Mouse (Mus musculus) neutrophil, adult 59 days (primary cell): ENCODE results near the gene Oasl2. TPM values are rescaled to one million over a fixed set of nuclear protein-coding genes. Genes with fewer than 3 reads are reported as not detected.

Experiments used
- total RNA-seq, 2 experiments: library from RNA; stranded (reverse); gene quantifications; 1 replicate in 1 of 2; 2 replicates in 1 of 2; pipeline ENCODE4 v1.2.4; 2023

The Oasl2 gene
- 10 to 100 TPM; 10.8 to 14.4 TPM for total RNA-seq

GRCm38 (mm10) chr5:114896688-114897373, at the start of gene Oasl2:
Gene Oasl2, plus strand, starts transcription at chr5:114896936.

GRCm38 (mm10) chr5:114853364-114853763, 43.4 kb upstream of the Oasl2 start, which contains the start of gene 4930519G04Rik:
Gene 4930519G04Rik, plus strand, starts transcription at chr5:114853664.

DNA sequence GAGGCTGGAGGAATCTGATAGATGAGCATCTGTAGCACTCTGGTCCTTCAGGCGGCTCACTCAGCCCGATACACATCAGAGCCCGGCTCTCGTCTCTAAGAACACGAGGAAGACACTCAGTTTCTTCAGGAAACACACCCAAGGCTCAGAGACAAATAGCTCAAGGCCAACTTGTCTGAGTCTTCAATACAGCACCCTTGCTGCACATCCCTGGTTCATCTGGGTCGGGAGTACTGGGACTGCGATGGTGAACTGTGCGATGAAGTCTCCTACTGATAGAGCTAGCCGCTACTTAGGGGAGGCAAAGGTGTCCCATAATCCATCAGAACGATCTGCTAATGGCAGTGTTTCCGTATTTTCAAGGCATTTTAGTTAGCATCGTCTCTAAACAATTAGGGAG, 38.2 kb upstream of the Oasl2 start, which contains the start of gene Gm9936:
Gm9936 (minus strand) TSS at position 101 of the 400 bp plus-strand sequence.

DNA sequence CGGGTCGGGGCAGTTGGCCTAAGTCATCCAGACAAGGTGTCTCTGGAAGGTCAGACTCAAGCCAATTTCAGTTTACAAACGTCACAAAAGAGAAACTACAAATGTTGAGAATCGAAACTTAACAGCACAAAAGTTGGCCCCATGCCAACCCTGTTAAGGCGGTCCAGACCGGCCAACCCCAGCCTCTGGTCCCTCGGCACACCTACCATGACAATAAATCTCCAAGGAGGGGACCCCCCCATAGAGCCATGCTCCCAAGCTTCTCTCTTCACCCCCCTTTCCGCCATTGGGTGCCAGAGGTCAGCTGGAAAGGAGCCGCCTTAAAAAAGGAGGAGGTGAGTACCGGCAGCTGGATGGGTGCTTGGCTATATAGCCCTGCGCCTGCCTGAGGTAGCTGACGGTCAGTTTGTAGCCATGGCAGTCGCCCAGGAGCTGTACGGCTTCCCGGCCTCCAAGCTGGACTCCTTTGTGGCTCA, 26.3 kb downstream of the Oasl2 start, which contains the start of gene Oasl1:
Oasl1 (plus strand) TSS at position 243 of the 476 bp plus-strand sequence.

DNA sequence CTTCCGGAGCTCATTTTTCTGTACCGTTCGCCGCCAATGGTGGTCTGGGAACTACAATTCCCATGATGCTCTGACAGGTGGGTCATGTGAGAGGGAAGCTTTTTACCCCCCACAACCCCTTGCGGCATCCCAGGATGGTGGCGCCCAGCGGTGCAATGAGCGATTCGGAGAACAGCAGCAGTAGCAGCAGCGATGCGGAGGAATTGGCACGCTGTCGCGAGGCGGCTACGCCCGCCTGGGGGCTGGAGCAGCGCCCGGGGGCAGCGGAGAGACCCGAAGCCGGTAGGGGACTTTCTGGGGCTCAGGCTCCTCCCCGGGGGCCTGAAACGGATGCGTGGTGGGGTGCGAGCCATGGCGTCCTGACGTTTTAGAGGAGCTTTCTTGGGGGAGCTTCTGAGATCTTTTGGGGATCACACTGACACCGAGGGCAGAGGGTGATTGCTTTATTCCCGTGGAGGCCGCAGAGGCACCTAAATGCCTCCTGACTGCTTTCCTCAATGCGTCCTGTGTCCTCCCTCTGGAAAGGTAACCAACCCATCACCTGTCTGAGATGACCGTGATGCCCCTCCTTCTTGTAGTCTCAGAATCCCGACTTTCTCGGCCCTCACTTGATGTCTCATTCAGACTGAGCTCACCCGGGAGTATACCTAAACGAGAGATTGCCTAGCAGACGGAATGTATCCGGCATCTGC, 45.5 kb downstream of the Oasl2 start, which contains the start of gene 2210016L21Rik:
2210016L21Rik (plus strand) TSS at position 85 of the 692 bp plus-strand sequence.

Other genes starting within 250 kb of the Oasl2 start
- 1 to 10 TPM; 3.0 to 3.1 TPM for gene Trpv4, start 238.5 kb upstream of the Oasl2 start, total RNA-seq
- gene Gltp, start 206.0 kb upstream of the Oasl2 start, total RNA-seq, result 100 to 1,000 TPM in 1 of 2 experiments, 10 to 100 TPM in 1; 96.7 to 108 TPM
- gene Tchp, start 189.2 kb upstream of the Oasl2 start, total RNA-seq, result 1 to 10 TPM; 4.7 to 6.2 TPM
- 100 to 1,000 TPM; 228 to 235 TPM for gene Ankrd13a, start 122.3 kb upstream of the Oasl2 start, total RNA-seq
- 100 to 1,000 TPM; 136 to 142 TPM for gene Git2, start 121.4 kb upstream of the Oasl2 start, total RNA-seq
- 10 to 100 TPM; 21.0 to 27.6 TPM for gene 1500011B03Rik, start 73.5 kb upstream of the Oasl2 start, total RNA-seq
- under 1 TPM in 1 of 2 experiments, not detected in 1; 0.53 TPM for gene 4930519G04Rik, start 43.3 kb upstream of the Oasl2 start, total RNA-seq
- gene Gm9936, start 38.3 kb upstream of the Oasl2 start, total RNA-seq, result not detected
- gene Oasl1, start 26.3 kb downstream of the Oasl2 start, total RNA-seq, result 10 to 100 TPM in 1 of 2 experiments, 1 to 10 TPM in 1; 6.1 to 11.8 TPM
- 10 to 100 TPM; 12.7 to 13.0 TPM for gene 2210016L21Rik, start 45.2 kb downstream of the Oasl2 start, total RNA-seq
- not detected for gene Hnf1a, start 74.2 kb downstream of the Oasl2 start, total RNA-seq
- gene Sppl3, start 114.2 kb downstream of the Oasl2 start, total RNA-seq, result 10 to 100 TPM; 45.9 to 47.6 TPM
- not detected for gene Gm10401, start 201.4 kb downstream of the Oasl2 start, total RNA-seq
- 10 to 100 TPM; 16.7 to 18.9 TPM for gene Acads, start 222.4 kb downstream of the Oasl2 start, total RNA-seq
- gene Unc119b, start 238.0 kb downstream of the Oasl2 start, total RNA-seq, result 10 to 100 TPM; 18.0 to 21.5 TPM